Mouse (Mus musculus) limb, embryonic 10.5 days (tissue): ENCODE measurements at regions not wholly inside any gene's neighbourhood (a gene's known extent, or its start where the extent isn't known, plus 50 kb on each side); places are given as distances from the start of the nearest gene placed in this dataset.
"Not testable (repeated sequence)": the region's sequence is repeated elsewhere in the genome, so short reads cannot be mapped to it uniquely, and the experiment has no call there.

Source experiments
- DNase-seq: peaks from one replicate; pipeline ENCODE4 v3.0.0-alpha.2; 2017; ENCODE audit warnings: low spot score
- H3K27ac ChIP-seq: fragments of 300-500 bp; sonication (generic); 2 replicates; pipeline ENCODE4 v1.5.1; 2016; ENCODE audit warnings: mild to moderate bottlenecking
- H3K27me3 ChIP-seq: fragments of 300-500 bp; sonication (generic); 2 replicates; pipeline ENCODE4 v1.6.1; 2016; ENCODE audit warnings: low read depth, mild to moderate bottlenecking; ENCODE audit not compliant: poor library complexity, severe bottlenecking
- H3K36me3 ChIP-seq: fragments of 300-500 bp; sonication (generic); 2 replicates; pipeline ENCODE4 v1.6.1; 2016; ENCODE audit warnings: mild to moderate bottlenecking, moderate library complexity
- H3K4me1 ChIP-seq: fragments of 300-500 bp; sonication (generic); 2 replicates; pipeline ENCODE4 v1.6.1; 2016
- H3K4me3 ChIP-seq: fragments of 300-500 bp; sonication (generic); 2 replicates; pipeline ENCODE4 v1.5.1; 2016; ENCODE audit warnings: mild to moderate bottlenecking, moderate library complexity
- H3K9me3 ChIP-seq: fragments of 300-500 bp; sonication (generic); replicated peaks from 2 replicates; pipeline ENCODE4 v1.6.1; 2016; ENCODE audit warnings: mild to moderate bottlenecking
- WGBS: fragments of 180-500 bp; shearing (Covaris S2); methylation state at CpG from one replicate; pipeline ENCODE4 v1.1.7; 2016; 5-methylcytosine and 5-hydroxymethylcytosine counted together

GRCm38 (mm10) chr5:97279455-97279854 is 112.7 kb downstream of the Naa11 start:
- 86% methylated on average over 5 of the region's 5 CpGs for WGBS
- Histone ChIP-seq H3K4me1 (peaks cover 2% of the 10 kb centered on the region; the same call in 1 of the 2 replicates), H3K36me3 (no peaks in the 10 kb centered on the region), H3K27ac (no peak overlapping the region), H3K9me3 (no peaks in the 10 kb centered on the region), H3K4me3 (no peak overlapping the region), H3K27me3 (no peaks in the 10 kb centered on the region)
- no peak for DNase-seq

DNA sequence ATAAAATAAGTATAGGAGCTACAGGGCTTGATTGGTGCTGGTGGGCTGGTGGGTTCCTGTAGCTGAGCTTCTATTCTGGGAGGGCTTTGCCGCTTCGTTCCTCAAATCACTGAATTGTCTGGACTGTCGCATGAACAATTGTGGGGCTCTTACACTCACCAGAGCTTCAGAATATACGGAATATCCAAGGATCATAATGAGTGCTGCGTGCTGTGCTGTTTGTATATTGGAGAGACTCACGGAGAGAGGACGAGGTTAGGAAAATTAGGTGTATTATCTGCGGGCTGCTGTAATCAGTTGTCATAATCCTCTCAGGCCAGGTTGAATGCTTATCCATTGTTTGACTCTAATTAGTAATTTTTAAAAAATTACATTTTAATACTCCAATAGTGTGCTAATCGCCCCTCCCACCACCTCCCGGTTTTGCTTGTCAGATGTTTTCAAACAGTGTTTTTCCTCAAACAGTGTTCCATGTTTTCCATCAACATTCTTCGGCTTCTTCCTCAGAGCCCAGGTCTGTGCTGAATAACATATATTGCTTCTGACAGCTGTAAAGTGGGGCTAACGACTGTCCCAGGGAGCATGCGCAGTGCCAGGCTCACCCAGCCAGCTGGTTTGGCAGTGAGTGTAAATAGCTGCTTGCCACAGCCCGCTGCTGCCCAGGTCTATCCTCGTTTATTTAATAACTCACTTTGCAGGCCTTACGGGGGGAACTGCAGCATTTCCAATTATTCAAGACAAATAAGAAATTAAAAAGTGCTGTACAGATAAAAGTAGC is 114.2 kb downstream of the Naa11 start:
- no peak overlapping the region for H3K4me3 ChIP-seq
- no peaks in the 10 kb centered on the region for H3K27me3 ChIP-seq
- peaks cover 2% of the 10 kb centered on the region; the same call in 1 of the 2 replicates for H3K4me1 ChIP-seq
- WGBS: 78% methylated on average over 16 of the region's 16 CpGs
- DNase-seq: peak; percentile 40
- H3K9me3 ChIP-seq: no peaks in the 10 kb centered on the region
- no peaks in the 10 kb centered on the region for H3K36me3 ChIP-seq
- H3K27ac ChIP-seq: no peak overlapping the region

- no peak for DNase-seq
- Histone ChIP-seq H3K36me3 (no peaks in the 10 kb centered on the region), H3K27me3 (no peaks in the 10 kb centered on the region), H3K27ac (no peak overlapping the region), H3K4me3 (no peak overlapping the region), H3K4me1 (peaks cover 2% of the 10 kb centered on the region; the same call in 1 of the 2 replicates), H3K9me3 (no peaks in the 10 kb centered on the region)
- WGBS: 89% methylated on average over 5 of the region's 5 CpGs
Measured at GRCm38 (mm10) chr5:97276724-97277123, 115.5 kb downstream of the Naa11 start.

GRCm38 (mm10) chr5:97264666-97265065 is 127.5 kb downstream of the Naa11 start:
- H3K4me1 ChIP-seq, H3K36me3 ChIP-seq, H3K9me3 ChIP-seq, H3K27ac ChIP-seq, DNase-seq, H3K4me3 ChIP-seq, H3K27me3 ChIP-seq: not testable (repeated sequence)
- WGBS: 92% methylated on average over 12 of the region's 12 CpGs

GRCm38 (mm10) chr5:97257106-97257505 is 135.1 kb downstream of the Naa11 start:
- DNase-seq: no peak
- WGBS: 78% methylated on average over 1 of the region's 1 CpGs

DNA sequence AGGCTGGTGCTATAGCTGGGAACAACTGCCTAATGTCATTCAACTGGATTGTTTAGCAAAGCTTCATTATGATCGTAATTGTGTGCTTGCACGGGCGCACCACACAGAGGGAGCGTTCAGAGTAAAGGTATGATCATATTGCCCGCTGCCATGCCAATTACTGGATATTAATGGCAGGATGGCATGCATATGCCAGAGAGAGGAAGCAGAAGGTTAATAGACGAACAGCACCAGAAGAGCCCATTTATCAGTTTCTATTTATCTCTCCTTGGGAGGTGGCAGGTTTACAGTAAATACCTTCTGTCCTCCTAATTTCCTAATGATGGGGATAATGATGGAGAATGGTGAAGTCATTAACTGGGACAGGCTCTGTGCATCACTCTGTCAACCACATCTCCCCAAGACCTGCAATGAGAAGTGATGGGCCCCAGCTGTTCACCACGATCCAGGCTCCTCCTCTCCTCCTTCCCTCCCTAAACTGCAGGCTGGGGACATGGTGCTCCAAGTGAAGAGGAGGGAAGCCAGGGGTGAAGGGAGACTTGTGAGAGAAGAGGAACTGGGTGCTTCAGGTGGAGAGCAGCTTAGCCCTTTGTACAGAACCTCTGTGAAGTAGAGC is 135.6 kb downstream of the Naa11 start:
- DNase-seq: no peak
- H3K36me3 ChIP-seq: no peaks in the 10 kb centered on the region
- 0 out of 2 replicates have a peak, but pooled peaks cover 3% of the 10 kb centered on the region for H3K4me1 ChIP-seq
- H3K27ac ChIP-seq: no peak overlapping the region
- no peak overlapping the region for H3K4me3 ChIP-seq
- 77% methylated on average over 7 of the region's 7 CpGs for WGBS
- H3K27me3 ChIP-seq: no peaks in the 10 kb centered on the region
- no peaks in the 10 kb centered on the region for H3K9me3 ChIP-seq

More at GRCm38 (mm10) chr5:97257106-97257505, 135.1 kb downstream of the Naa11 start:
- H3K27me3 ChIP-seq: no peaks in the 10 kb centered on the region
- no peak overlapping the region for H3K4me3 ChIP-seq
- no peaks in the 10 kb centered on the region for H3K36me3 ChIP-seq
- H3K27ac ChIP-seq: no peak overlapping the region
- no peaks in the 10 kb centered on the region for H3K9me3 ChIP-seq
- H3K4me1 ChIP-seq: 0 out of 2 replicates have a peak, but pooled peaks cover 3% of the 10 kb centered on the region

GRCm38 (mm10) chr5:97236930-97237329 is 125.5 kb upstream of the Paqr3 start:
- Histone ChIP-seq H3K9me3 (no peaks in the 10 kb centered on the region), H3K36me3 (no peaks in the 10 kb centered on the region), H3K4me1 (no peaks in the 10 kb centered on the region), H3K27ac (no peak overlapping the region), H3K27me3 (no peaks in the 10 kb centered on the region), H3K4me3 (no peak overlapping the region)
- 93% methylated on average over 2 of the region's 2 CpGs for WGBS
- DNase-seq: no peak

- 51% methylated on average over 2 of the region's 2 CpGs for WGBS
- DNase-seq: no peak
- no peaks in the 10 kb centered on the region for H3K4me1 ChIP-seq
- no peaks in the 10 kb centered on the region for H3K27me3 ChIP-seq
- no peak overlapping the region for H3K27ac ChIP-seq
- H3K36me3 ChIP-seq: no peaks in the 10 kb centered on the region
- no peaks in the 10 kb centered on the region for H3K9me3 ChIP-seq
- no peak overlapping the region for H3K4me3 ChIP-seq
Measured at GRCm38 (mm10) chr5:97226425-97226824, 115.0 kb upstream of the Paqr3 start.

DNA sequence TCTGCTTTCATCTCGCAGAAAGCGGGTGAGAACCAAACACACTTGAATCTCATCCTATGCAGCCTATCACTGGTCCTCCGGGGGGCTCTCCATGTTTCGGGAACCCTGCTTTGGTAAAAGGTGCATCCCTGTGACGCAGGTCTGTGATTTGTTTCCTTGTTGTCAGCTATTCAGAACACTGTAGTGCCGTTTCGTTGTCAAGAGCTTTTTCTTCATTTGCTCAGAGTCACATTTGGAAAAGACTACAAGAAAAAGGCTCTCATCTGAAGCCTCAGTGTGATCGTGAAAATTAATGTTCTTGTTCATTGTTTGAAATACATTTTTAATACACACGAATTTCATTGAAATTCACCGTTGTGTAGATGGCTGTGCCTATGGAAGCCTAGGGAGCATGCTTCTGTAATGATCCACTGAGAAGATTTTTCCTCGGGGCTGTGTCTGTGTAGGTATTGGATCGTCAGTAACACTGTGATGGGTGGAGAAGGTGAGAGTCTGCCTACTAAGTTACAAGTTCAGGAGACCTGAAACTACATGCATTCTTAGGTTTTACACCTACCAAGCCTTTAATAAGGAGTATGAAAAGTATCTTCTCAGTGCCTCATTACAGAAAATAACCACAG is 112.0 kb upstream of the Paqr3 start:
- no peak overlapping the region for H3K27ac ChIP-seq
- H3K36me3 ChIP-seq: no peaks in the 10 kb centered on the region
- DNase-seq: no peak
- H3K4me3 ChIP-seq: no peak overlapping the region
- no peaks in the 10 kb centered on the region for H3K27me3 ChIP-seq
- 87% methylated on average over 12 of the region's 12 CpGs for WGBS
- no peaks in the 10 kb centered on the region for H3K4me1 ChIP-seq
- H3K9me3 ChIP-seq: no peaks in the 10 kb centered on the region

DNA sequence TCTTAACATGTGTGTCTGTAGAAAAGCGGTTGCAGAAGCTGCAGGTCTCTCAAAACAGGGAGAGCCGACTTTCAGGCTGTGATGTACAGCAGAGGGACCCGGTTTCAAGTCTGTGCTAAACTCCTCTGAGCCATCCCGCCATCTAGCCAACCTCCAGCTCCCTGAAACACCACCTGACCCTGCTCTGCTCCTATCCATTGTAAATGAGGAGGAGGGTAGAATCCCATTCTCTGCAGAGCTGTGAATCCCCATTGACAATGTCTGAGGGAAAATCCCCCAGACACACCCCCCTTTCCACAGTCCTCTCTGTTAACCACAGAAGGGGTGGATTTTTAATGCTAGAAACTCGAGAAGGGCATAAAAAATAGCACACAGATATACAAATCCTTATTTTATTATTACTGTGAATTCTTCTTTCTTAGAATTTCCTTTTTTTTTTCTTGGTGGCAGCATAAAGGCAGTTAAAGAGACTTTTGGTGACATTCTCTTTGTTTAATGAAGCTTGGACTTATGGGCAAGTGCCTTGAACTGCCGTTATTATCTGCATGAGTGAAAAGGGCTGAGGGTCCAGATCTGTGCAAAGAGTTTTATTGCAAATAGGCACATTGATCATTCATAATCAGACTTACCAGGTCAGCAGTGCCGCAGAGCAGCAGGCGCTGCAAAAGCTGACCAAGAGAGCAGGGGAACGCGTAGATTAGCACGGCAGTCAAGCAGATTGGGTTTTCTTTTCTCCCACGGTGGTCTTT is 111.3 kb upstream of the Paqr3 start:
- Histone ChIP-seq H3K4me1 (no peaks in the 10 kb centered on the region), H3K4me3 (no peak overlapping the region), H3K27me3 (no peaks in the 10 kb centered on the region), H3K9me3 (no peaks in the 10 kb centered on the region), H3K27ac (no peak overlapping the region), H3K36me3 (no peaks in the 10 kb centered on the region)
- 81% methylated on average over 12 of the region's 12 CpGs for WGBS
- DNase-seq: no peak

DNA sequence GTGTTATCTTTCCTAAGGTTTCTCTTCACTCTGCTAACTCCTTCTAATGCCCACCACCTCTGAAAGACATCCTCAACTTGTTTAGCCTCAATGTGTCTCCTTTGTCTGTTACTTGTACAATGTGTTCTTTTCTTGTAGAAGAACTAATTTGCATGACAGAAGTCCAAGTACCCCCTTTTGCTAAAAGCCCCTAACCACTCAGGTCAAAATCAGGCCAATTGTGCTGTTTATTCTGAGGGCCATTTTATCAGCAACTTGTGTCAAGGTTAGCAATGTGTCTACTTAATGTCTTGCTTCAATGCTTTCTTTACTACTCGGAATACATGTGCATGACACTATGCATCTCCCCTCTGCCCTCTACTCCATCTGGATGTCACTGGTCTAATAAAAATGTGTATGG is 107.3 kb upstream of the Paqr3 start:
- no peaks in the 10 kb centered on the region for H3K9me3 ChIP-seq
- H3K27me3 ChIP-seq: no peaks in the 10 kb centered on the region
- no peak overlapping the region for H3K4me3 ChIP-seq
- no peak overlapping the region for H3K27ac ChIP-seq
- no peaks in the 10 kb centered on the region for H3K4me1 ChIP-seq
- WGBS: 90% methylated on average over 1 of the region's 1 CpGs
- no peaks in the 10 kb centered on the region for H3K36me3 ChIP-seq
- DNase-seq: no peak

- Histone ChIP-seq H3K27ac (no peak overlapping the region), H3K27me3 (no peaks in the 10 kb centered on the region), H3K9me3 (no peaks in the 10 kb centered on the region), H3K36me3 (no peaks in the 10 kb centered on the region), H3K4me1 (no peaks in the 10 kb centered on the region), H3K4me3 (no peak overlapping the region)
- WGBS: 91% methylated on average over 4 of the region's 4 CpGs
- DNase-seq: no peak
Measured at GRCm38 (mm10) chr5:97205606-97206005, 94.2 kb upstream of the Paqr3 start.

- no peak overlapping the region for H3K4me3 ChIP-seq
- no peak overlapping the region for H3K27ac ChIP-seq
- no peaks in the 10 kb centered on the region for H3K4me1 ChIP-seq
- no peaks in the 10 kb centered on the region for H3K27me3 ChIP-seq
- no peaks in the 10 kb centered on the region for H3K36me3 ChIP-seq
- no peak for DNase-seq
- no peaks in the 10 kb centered on the region for H3K9me3 ChIP-seq
- WGBS: 83% methylated on average over 2 of the region's 2 CpGs
Measured at GRCm38 (mm10) chr5:97204337-97204736, 92.9 kb upstream of the Paqr3 start.
